Mouse (Mus musculus) embryonic fibroblast, embryonic 13.5 days (primary cell): ENCODE data around the gene Gm44503.

Experiments
- CTCF ChIP-seq: IDR thresholded peaks from 2 replicates; pipeline ENCODE4 v1.5.1; 2011; ENCODE audit warnings: mild to moderate bottlenecking, control low read depth, low read length, moderate library complexity, borderline replicate concordance; ENCODE audit not compliant: insufficient read depth
- POLR2A ChIP-seq: IDR thresholded peaks from 2 replicates; pipeline ENCODE4 v1.6.1; 2011; ENCODE audit warnings: low read depth, mild to moderate bottlenecking, control low read depth, low read length, moderate library complexity

DNA sequence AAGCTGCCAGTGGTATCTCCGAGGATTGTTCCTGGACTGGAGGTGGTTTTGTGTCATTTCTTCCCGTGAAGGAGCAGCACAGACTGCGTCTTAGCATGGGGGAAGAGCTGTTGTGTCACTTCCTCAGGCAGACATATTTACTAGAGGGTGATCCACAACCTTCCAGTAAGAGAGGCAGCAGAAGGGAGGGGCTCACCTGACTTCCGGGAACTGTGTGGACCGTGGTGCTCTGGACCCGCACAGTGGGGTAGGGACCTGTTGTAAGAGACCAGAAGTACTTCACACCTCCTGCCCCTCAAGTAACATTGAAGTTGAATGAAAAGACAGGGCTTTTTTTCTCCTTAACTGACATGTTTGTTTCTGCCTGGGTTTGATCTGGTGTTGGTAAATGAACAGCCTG lies 46.5 kb downstream of the Gm44503 start:
- TF ChIP-seq POLR2A (no peak), CTCF (no peak)
